Mouse (Mus musculus) bone marrow, adult 2 months (tissue): ENCODE results near the gene Art5. TPM values are rescaled to one million over a fixed set of nuclear protein-coding genes. Genes with fewer than 3 reads are reported as not detected.

Experiments used
- H3K27ac ChIP-seq: fragments of 200-500 bp; 2 replicates; pipeline ENCODE4 v1.5.1; 2012; ENCODE audit warnings: low read depth, mild to moderate bottlenecking, control low read depth, inconsistent platforms, low read length; ENCODE audit not compliant: control insufficient read depth, poor library complexity, insufficient read depth
- H3K4me1 ChIP-seq: fragments of 200-500 bp; 2 replicates; pipeline ENCODE4 v1.6.1; 2011; ENCODE audit warnings: low read length; ENCODE audit not compliant: control insufficient read depth, insufficient read depth
- H3K4me3 ChIP-seq: fragments of 200-500 bp; replicated peaks from 2 replicates; pipeline ENCODE3; 2011; ENCODE audit warnings: mild to moderate bottlenecking, low read depth, low read length, control low read depth; ENCODE audit not compliant: control insufficient read depth
- CTCF ChIP-seq: fragments of 200-500 bp; IDR thresholded peaks from 2 replicates; pipeline ENCODE4 v1.5.1; 2011; ENCODE audit warnings: low read length, control low read depth; ENCODE audit not compliant: control insufficient read depth, insufficient read depth
- POLR2A ChIP-seq: fragments of 200-500 bp; IDR thresholded peaks from 2 replicates; pipeline ENCODE4 v1.6.1; 2011; ENCODE audit warnings: low read depth, mild to moderate bottlenecking, control low read depth, low read length, borderline replicate concordance; ENCODE audit not compliant: control insufficient read depth
- WGBS: fragments of 180-500 bp; shearing (Covaris S2); methylation state at CpG from one replicate; pipeline ENCODE4 v1.1.7; 2018; 5-methylcytosine and 5-hydroxymethylcytosine counted together
- polyA plus RNA-seq: library from polyadenylated mRNA; stranded (reverse); fragments of >200 nt; gene quantifications from 2 replicates; pipeline ENCODE4 v1.2.4, GENCODE M21; 2011; ENCODE audit warnings: low replicate concordance; ENCODE audit not compliant: missing spikeins, insufficient read depth, insufficient read length

The Art5 gene
- polyA plus RNA-seq: 3.6 TPM in 1 of 2 replicates, not detected in the other

DNA sequence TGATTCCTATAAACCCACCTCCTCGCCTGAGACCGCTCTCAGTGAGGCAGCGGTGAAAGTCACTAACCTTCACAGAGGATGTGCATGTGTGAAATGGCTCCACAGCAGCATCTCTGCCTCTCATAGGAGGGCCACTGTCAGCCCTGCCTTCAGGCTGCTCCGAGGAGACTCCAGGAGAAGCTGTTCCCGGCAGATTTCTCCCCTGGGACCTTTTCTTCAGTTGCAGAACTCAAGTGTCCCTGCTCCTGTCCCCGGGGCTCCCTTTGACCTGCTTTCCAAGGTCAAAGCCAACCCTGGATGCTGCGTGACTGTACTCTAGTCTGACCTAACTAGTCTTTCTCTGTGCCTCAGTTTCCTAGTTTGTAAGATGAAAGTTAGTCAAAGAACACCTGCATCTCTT lies at the start of gene Art5:
Art5 (minus strand) TSS at position 319 of the 400 bp plus-strand sequence.
- Histone ChIP-seq H3K4me1 (no peaks in the 10 kb centered on the region), H3K4me3 (no peak within 1 kb of the TSS), H3K27ac (no peak within 1 kb of the TSS)
- TF ChIP-seq POLR2A (no peak), CTCF (no peak)
- WGBS: 82% methylated on average over 7 of the region's 7 CpGs

DNA sequence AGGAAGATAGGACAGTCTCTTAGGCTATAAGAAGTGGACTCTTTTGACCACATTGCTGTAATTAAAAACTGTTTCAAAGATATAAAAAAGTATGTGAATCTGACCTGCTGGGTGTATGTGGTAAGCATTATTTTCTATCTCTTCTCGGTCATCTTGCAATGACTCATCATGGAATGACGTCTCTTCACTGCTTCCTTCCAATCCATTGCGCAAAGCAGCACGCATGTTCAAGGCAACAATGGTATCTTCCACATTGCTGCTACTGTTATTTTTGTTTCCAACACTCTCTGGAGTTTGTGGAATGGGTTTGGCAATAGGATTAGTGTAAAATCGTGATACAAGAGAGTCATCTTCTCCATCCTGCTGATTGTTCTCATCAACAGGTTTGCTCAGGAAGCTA lies 44.4 kb upstream of the Art5 start:
- Histone ChIP-seq H3K27ac (no peak overlapping the region), H3K4me3 (no peak overlapping the region), H3K4me1 (no peaks in the 10 kb centered on the region)
- TF ChIP-seq CTCF (no peak), POLR2A (no peak)
- WGBS: 64% methylated on average over 5 of the region's 5 CpGs

DNA sequence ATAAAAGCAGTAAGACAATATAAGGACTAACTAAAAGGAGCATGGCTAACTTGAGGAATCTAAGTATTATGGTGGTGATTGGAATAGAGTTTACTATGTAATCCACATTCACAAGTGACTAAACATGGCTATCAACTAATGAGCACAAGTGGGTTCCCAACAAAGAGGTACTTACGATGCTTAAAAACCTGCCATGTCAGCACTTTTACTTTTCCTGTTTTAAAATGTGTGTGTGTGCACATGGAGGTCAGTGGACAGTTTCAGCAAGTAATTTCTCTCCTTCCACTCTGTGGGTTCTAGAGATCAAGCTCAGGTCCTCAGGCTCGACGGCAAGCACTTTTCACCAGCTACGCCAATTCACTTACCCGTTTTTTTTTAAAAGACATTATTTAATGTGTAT lies 28.6 kb upstream of the Art5 start:
- Histone ChIP-seq H3K27ac (no peak overlapping the region), H3K4me1 (no peaks in the 10 kb centered on the region), H3K4me3 (no peak overlapping the region)
- no peak for TF ChIP-seq CTCF
- no peak for TF ChIP-seq POLR2A
- 94% methylated on average over 5 of the region's 5 CpGs for WGBS

DNA sequence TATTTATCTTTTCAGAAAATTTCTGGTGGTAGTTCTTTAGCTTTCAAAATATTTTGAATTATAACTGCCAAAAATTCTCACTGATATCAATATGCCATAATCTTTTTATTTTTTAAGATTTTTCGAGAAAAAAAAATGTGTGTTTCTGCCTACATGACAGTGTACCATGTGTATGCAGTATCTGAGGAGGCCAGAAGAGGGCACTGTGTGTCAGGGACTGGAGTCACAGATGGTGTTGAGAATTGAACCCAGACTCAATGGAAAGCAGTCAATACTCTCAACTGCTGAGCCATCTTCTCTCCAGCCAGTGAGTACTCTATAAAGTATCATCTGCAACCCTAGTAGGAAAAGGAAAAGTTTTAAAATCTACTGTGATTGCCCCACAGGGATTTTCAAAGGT lies 28.2 kb upstream of the Art5 start:
- Histone ChIP-seq H3K27ac (no peak overlapping the region), H3K4me3 (no peak overlapping the region), H3K4me1 (no peaks in the 10 kb centered on the region)
- 80% methylated on average over 1 of the region's 1 CpGs for WGBS
- no peak for TF ChIP-seq POLR2A
- TF ChIP-seq CTCF: peak; percentile 55

DNA sequence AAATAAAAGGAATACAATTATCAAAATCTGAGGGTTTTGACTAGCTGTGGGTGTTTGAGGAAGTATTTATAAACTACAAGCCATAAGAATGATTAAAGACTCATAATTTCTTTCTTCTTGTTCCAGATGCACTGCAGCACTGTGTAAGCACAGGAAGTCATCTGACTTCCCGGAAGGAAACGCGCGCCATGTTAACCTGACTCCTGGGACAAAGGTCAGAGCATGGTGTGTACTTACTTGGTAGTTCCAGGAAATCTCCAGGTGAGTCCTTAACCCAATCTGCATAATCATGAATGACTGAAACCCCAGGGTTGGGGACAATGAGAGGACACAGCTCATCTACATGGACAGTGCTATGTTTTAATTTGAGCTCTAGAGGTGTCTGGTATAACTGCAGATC lies 23.1 kb upstream of the Art5 start:
- Histone ChIP-seq H3K27ac (no peak overlapping the region), H3K4me3 (no peak overlapping the region), H3K4me1 (no peaks in the 10 kb centered on the region)
- no peak for TF ChIP-seq POLR2A
- TF ChIP-seq CTCF: no peak
- WGBS: 85% methylated on average over 4 of the region's 4 CpGs

DNA sequence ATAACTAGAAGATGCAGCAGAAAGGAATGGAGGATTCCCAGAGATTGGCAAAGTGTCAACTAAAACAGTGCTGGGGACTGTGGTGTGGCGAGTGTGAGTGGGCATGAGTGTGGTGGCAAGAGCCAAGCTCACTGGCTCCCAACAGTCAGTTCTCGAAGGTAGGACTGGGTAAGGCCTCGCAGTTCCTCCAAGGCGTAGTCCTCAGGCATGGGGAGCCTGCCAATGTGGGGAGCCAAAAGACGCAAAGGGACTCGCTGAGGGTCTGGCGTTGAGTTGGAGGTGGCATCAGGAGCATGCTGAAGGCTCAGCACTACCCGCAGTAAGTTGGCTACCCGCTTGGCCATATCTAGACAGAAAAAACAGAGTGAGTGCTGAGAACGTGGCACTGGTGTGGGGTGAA lies 11.0 kb upstream of the Art5 start:
- TF ChIP-seq CTCF (no peak), POLR2A (no peak)
- 91% methylated on average over 10 of the region's 10 CpGs for WGBS
- Histone ChIP-seq H3K4me1 (no peaks in the 10 kb centered on the region), H3K27ac (no peak overlapping the region), H3K4me3 (no peak overlapping the region)

DNA sequence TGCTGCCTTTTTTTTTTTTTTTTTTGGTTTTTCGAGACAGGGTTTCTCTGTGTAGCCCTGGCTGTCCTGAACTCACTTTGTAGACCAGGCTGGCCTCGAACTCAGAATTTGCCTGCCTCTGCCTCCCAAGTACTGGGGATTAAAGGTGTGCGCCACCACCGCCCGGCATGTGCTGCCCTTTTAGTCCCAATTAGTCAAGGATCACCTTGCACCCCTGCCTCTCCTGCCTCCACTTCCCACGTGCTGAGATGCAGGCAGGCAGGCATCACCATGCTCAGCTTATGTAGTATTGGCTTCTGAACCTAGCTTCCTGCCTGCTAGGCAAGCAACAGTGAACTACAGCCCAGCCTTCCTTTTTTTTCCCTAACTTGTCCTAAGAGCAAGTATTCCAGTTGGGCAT lies 8.1 kb upstream of the Art5 start:
- Histone ChIP-seq H3K4me1 (no peaks in the 10 kb centered on the region), H3K27ac (no peak overlapping the region), H3K4me3 (no peak overlapping the region)
- WGBS: 71% methylated on average over 6 of the region's 6 CpGs
- TF ChIP-seq CTCF (no peak), POLR2A (no peak)

DNA sequence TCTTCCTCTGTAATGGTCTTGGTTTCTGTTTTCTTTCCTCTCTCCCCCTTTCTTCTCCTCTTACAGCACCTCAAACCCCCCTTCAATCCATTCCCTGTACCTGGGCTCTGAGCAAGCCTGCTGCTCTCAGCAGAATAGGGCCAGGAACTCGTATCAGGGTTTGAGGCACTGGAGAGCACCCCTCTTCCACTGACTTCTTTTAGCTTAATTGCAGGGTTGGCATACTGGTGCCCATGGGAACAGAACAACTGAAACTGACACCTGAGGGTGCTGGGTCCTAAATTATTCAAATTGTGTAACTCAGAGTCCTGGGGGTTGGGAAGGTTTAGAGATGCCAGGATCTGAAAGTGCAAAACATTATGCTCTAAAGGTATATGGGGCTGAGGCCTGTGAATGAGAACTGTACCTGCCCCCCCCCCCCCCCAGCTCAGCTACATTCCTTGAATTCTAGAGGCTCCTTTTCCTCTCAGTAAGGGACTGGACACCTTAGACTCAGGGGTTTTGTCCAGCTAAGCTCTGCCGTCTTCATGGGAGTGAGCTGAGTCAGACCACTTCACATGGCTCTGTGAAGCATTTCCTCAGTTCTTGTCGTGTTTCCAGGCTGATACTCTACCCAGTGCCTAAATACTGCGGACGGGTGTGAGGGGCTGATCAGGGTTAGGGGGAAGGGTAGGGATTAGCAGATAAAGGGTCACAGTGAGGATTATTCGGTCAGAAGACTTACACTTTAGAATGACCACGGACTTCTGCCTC lies 7.5 kb upstream of the Art5 start, which contains the start of gene Chrna10:
Chrna10 (minus strand) TSS at position 250 of the 753 bp plus-strand sequence.
- Histone ChIP-seq H3K27ac (no peak within 1 kb of the TSS), H3K4me3 (no peak within 1 kb of the TSS), H3K4me1 (no peaks in the 10 kb centered on the region)
- TF ChIP-seq POLR2A (no peak), CTCF (no peak)
- 58% methylated on average over 7 of the region's 7 CpGs for WGBS

DNA sequence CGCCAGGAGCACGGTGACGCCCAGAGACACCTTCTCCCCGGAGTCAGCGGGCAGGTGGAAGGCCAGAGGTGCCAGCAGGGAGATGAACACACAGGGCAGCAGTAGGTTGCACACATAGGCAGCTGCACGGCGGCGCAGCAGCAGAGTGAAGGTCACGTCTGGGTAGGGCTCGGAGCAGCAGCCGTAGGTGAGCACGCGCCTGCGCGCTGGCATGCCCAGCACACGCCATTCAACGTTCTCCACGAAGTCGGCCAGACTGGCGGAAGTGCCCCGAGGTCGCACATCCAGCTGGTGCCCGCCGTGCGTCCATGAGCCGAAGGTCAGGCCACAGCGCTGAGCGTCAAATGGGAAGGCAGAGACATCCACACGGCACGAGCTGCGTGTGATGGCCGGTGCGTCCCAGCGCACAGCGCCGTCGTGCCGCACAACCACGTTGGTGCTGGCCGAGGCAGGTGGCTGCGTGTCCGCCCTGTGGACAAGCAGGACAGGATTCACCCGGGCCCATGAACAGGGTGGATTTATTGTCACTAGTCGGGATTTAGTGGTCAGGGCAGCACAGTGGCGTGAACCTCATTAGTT lies 4.0 kb upstream of the Art5 start:
- TF ChIP-seq POLR2A: no peak
- TF ChIP-seq CTCF: no peak
- Histone ChIP-seq H3K4me3 (no peak overlapping the region), H3K4me1 (no peaks in the 10 kb centered on the region), H3K27ac (no peak overlapping the region)
- 89% methylated on average over 45 of the region's 45 CpGs for WGBS
